Mouse (Mus musculus): ENCODE data around the gene Bzw2. TPM values are rescaled to one million over a fixed set of nuclear protein-coding genes. Genes with fewer than 3 reads are reported as not detected.

Gene Bzw2
- polyA plus RNA-seq, 1 experiment: 36.9 TPM

- TF ChIP-seq POLR2A (IDR thresholded peaks at IDR 0.05; ENCODE audit: borderline replicate concordance, insufficient read depth, low read length) (no peak), CTCF (IDR thresholded peaks at IDR 0.05; ENCODE audit: borderline replicate concordance, insufficient read depth, low read depth, low read length) (no peak)
- no peak overlapping the region for H3K4me3 ChIP-seq (replicated peaks; ENCODE audit: insufficient read depth, low read depth, low read length)
- H3K27me3 ChIP-seq (ENCODE audit: control insufficient read depth, insufficient read depth, low read length): no peaks in the 10 kb centered on the region
- no peak for DNase-seq
- WGBS: 92% methylated on average over 5 of the region's 5 CpGs
- H3K4me1 ChIP-seq (ENCODE audit: control insufficient read depth, insufficient read depth, low read length): no peaks in the 10 kb centered on the region
- H3K27ac ChIP-seq (ENCODE audit: insufficient read depth, low read length): no peak overlapping the region
These were observed 19.3 kb upstream of the Bzw2 start for GRCm38 (mm10) chr12:36177227-36177626.

GRCm38 (mm10) chr12:36165299-36165698 is 7.4 kb upstream of the Bzw2 start:
- Histone ChIP-seq H3K27me3 (ENCODE audit: control insufficient read depth, insufficient read depth, low read length) (no peaks in the 10 kb centered on the region), H3K4me1 (ENCODE audit: control insufficient read depth, insufficient read depth, low read length) (no peaks in the 10 kb centered on the region), H3K27ac (ENCODE audit: insufficient read depth, low read length) (no peak overlapping the region), H3K4me3 (replicated peaks; ENCODE audit: insufficient read depth, low read depth, low read length) (no peak overlapping the region)
- no peak for TF ChIP-seq CTCF (IDR thresholded peaks at IDR 0.05; ENCODE audit: borderline replicate concordance, insufficient read depth, low read depth, low read length)
- TF ChIP-seq POLR2A (IDR thresholded peaks at IDR 0.05; ENCODE audit: borderline replicate concordance, insufficient read depth, low read length): no peak
- WGBS: 88% methylated on average over 1 of the region's 1 CpGs
- DNase-seq: no peak

GRCm38 (mm10) chr12:36164126-36164791 is 6.4 kb upstream of the Bzw2 start:
- no peak for TF ChIP-seq POLR2A (IDR thresholded peaks at IDR 0.05; ENCODE audit: borderline replicate concordance, insufficient read depth, low read length)
- TF ChIP-seq CTCF (IDR thresholded peaks at IDR 0.05; ENCODE audit: borderline replicate concordance, insufficient read depth, low read depth, low read length): no peak
- WGBS: 88% methylated on average over 7 of the region's 7 CpGs
- Histone ChIP-seq H3K4me3 (replicated peaks; ENCODE audit: insufficient read depth, low read depth, low read length) (no peak overlapping the region), H3K4me1 (ENCODE audit: control insufficient read depth, insufficient read depth, low read length) (no peaks in the 10 kb centered on the region), H3K27me3 (ENCODE audit: control insufficient read depth, insufficient read depth, low read length) (no peaks in the 10 kb centered on the region), H3K27ac (ENCODE audit: insufficient read depth, low read length) (no peak overlapping the region)
- DNase-seq: no peak

- no peak for TF ChIP-seq POLR2A (IDR thresholded peaks at IDR 0.05; ENCODE audit: borderline replicate concordance, insufficient read depth, low read length)
- no peak for TF ChIP-seq CTCF (IDR thresholded peaks at IDR 0.05; ENCODE audit: borderline replicate concordance, insufficient read depth, low read depth, low read length)
- peak overlapping the region; percentile 41; the same call in 1 of the 2 replicates for H3K27ac ChIP-seq (ENCODE audit: insufficient read depth, low read length)
- no peaks in the 10 kb centered on the region for H3K27me3 ChIP-seq (ENCODE audit: control insufficient read depth, insufficient read depth, low read length)
- WGBS: under 1% methylated on average over 14 of the region's 14 CpGs
- peaks cover 12% of the 10 kb centered on the region for H3K4me1 ChIP-seq (ENCODE audit: control insufficient read depth, insufficient read depth, low read length)
- peak overlapping the region; percentile 92 for H3K4me3 ChIP-seq (replicated peaks; ENCODE audit: insufficient read depth, low read depth, low read length)
- no peak for DNase-seq
These were observed 609 bp downstream of the Bzw2 start for GRCm38 (mm10) chr12:36157304-36157637.

- under 1% methylated on average over 42 of the region's 42 CpGs for WGBS
- DNase-seq: peak; percentile 89 to 91
These were observed 1.1 kb downstream of the Bzw2 start, which contains the start of gene Ankmy2 for GRCm38 (mm10) chr12:36156637-36157303. Gene Ankmy2, plus strand, starts transcription at chr12:36157114.

GRCm38 (mm10) chr12:36156101-36156636 is 1.7 kb downstream of the Bzw2 start:
- peak overlapping the region; percentile 20; the same call in 1 of the 2 replicates for H3K27ac ChIP-seq (ENCODE audit: insufficient read depth, low read length)
- peak overlapping the region; percentile 92 for H3K4me3 ChIP-seq (replicated peaks; ENCODE audit: insufficient read depth, low read depth, low read length)
- no peaks in the 10 kb centered on the region for H3K27me3 ChIP-seq (ENCODE audit: control insufficient read depth, insufficient read depth, low read length)
- under 1% methylated on average over 33 of the region's 33 CpGs for WGBS
- DNase-seq: no peak
- peaks cover 12% of the 10 kb centered on the region for H3K4me1 ChIP-seq (ENCODE audit: control insufficient read depth, insufficient read depth, low read length)
- no peak for TF ChIP-seq CTCF (IDR thresholded peaks at IDR 0.05; ENCODE audit: borderline replicate concordance, insufficient read depth, low read depth, low read length)
- no peak for TF ChIP-seq POLR2A (IDR thresholded peaks at IDR 0.05; ENCODE audit: borderline replicate concordance, insufficient read depth, low read length)

More at GRCm38 (mm10) chr12:36156637-36157303, 1.1 kb downstream of the Bzw2 start, which contains the start of gene Ankmy2:
- Histone ChIP-seq H3K27ac (ENCODE audit: insufficient read depth, low read length) (peak within 1 kb of the TSS; percentile 53), H3K4me3 (replicated peaks; ENCODE audit: insufficient read depth, low read depth, low read length) (peak within 1 kb of the TSS; percentile 92), H3K27me3 (ENCODE audit: control insufficient read depth, insufficient read depth, low read length) (no peaks in the 10 kb centered on the region), H3K4me1 (ENCODE audit: control insufficient read depth, insufficient read depth, low read length) (peaks cover 12% of the 10 kb centered on the region)
- TF ChIP-seq POLR2A (IDR thresholded peaks at IDR 0.05; ENCODE audit: borderline replicate concordance, insufficient read depth, low read length) (peak; percentile 59; the same call in 1 of the 2 replicates), CTCF (IDR thresholded peaks at IDR 0.05; ENCODE audit: borderline replicate concordance, insufficient read depth, low read depth, low read length) (no peak)

- TF ChIP-seq POLR2A (IDR thresholded peaks at IDR 0.05; ENCODE audit: borderline replicate concordance, insufficient read depth, low read length) (no peak), CTCF (IDR thresholded peaks at IDR 0.05; ENCODE audit: borderline replicate concordance, insufficient read depth, low read depth, low read length) (no peak)
- 8% methylated on average over 8 of the region's 8 CpGs for WGBS
These were observed 2.7 kb downstream of the Bzw2 start for GRCm38 (mm10) chr12:36155141-36155641.

More at GRCm38 (mm10) chr12:36155141-36155641, 2.7 kb downstream of the Bzw2 start:
- H3K27me3 ChIP-seq (ENCODE audit: control insufficient read depth, insufficient read depth, low read length): no peaks in the 10 kb centered on the region
- H3K4me3 ChIP-seq (replicated peaks; ENCODE audit: insufficient read depth, low read depth, low read length): peak overlapping the region; percentile 92
- peaks cover 14% of the 10 kb centered on the region for H3K4me1 ChIP-seq (ENCODE audit: control insufficient read depth, insufficient read depth, low read length)
- DNase-seq: peak; percentile 33 to 38
- H3K27ac ChIP-seq (ENCODE audit: insufficient read depth, low read length): no peak overlapping the region

Measured in cerebellum, adult 2 months (tissue).